Mouse (Mus musculus) retina, embryonic 14.5 days (tissue): ENCODE results near the gene Taar9.
"Not testable (repeated sequence)": the region's sequence is repeated elsewhere in the genome, so short reads cannot be mapped to it uniquely, and the experiment has no call there.

Experiments
- DNase-seq: peaks from one replicate; pipeline ENCODE4 v3.0.0-alpha.2; 2015; ENCODE audit warnings: low spot score

Gene Taar9

GRCm38 (mm10) chr10:24109434-24109833 is at the start of gene Taar9:
Taar9 (minus strand) TSS chr10:24109534.
- DNase-seq, result not testable (repeated sequence)

- no peak for DNase-seq
Measured at GRCm38 (mm10) chr10:24158470-24159254, 49.3 kb upstream of the Taar9 start.

- DNase-seq, result no peak
Measured at GRCm38 (mm10) chr10:24150086-24150485, 40.8 kb upstream of the Taar9 start.

- DNase-seq, result peak; percentile 96
Measured at GRCm38 (mm10) chr10:24149135-24149781, 39.9 kb upstream of the Taar9 start, which contains the start of gene Stx7. Stx7 (plus strand) TSS chr10:24149302.

GRCm38 (mm10) chr10:24142735-24143134 is 33.4 kb upstream of the Taar9 start:
- DNase-seq, result no peak

GRCm38 (mm10) chr10:24138623-24139261 is 29.4 kb upstream of the Taar9 start:
- no peak for DNase-seq

GRCm38 (mm10) chr10:24134071-24134645 is 24.8 kb upstream of the Taar9 start:
- no peak for DNase-seq

- DNase-seq, result no peak
Measured at GRCm38 (mm10) chr10:24133132-24133531, 23.8 kb upstream of the Taar9 start.

GRCm38 (mm10) chr10:24132273-24132672 is 22.9 kb upstream of the Taar9 start:
- DNase-seq, result no peak

- DNase-seq, result peak; percentile 92
Measured at GRCm38 (mm10) chr10:24131451-24132262, 22.3 kb upstream of the Taar9 start.

- peak; percentile 85 for DNase-seq
Measured at GRCm38 (mm10) chr10:24111116-24111778, 1.9 kb upstream of the Taar9 start.

- no peak for DNase-seq
Measured at GRCm38 (mm10) chr10:24108236-24108635, 1.1 kb downstream of the Taar9 start.

- DNase-seq, result no peak
Measured at GRCm38 (mm10) chr10:24107747-24108146, 1.6 kb downstream of the Taar9 start.

- not testable (repeated sequence) for DNase-seq
Measured at GRCm38 (mm10) chr10:24103299-24103698, 6.0 kb downstream of the Taar9 start.

GRCm38 (mm10) chr10:24101812-24102211 is 7.5 kb downstream of the Taar9 start, which contains the start of gene Taar8c:
Taar8c (minus strand) TSS chr10:24101912.
- DNase-seq, result not testable (repeated sequence)

GRCm38 (mm10) chr10:24097010-24097409 is 12.3 kb downstream of the Taar9 start:
- not testable (repeated sequence) for DNase-seq

- no peak for DNase-seq
Measured at GRCm38 (mm10) chr10:24092194-24092593, 17.1 kb downstream of the Taar9 start, which contains the start of gene Taar8b. Taar8b (minus strand) TSS chr10:24092294.

- no peak for DNase-seq
Measured at GRCm38 (mm10) chr10:24087168-24087567, 22.2 kb downstream of the Taar9 start.

- DNase-seq, result no peak
Measured at GRCm38 (mm10) chr10:24086555-24086954, 22.8 kb downstream of the Taar9 start.

GRCm38 (mm10) chr10:24085936-24086335 is 23.4 kb downstream of the Taar9 start:
- no peak for DNase-seq

GRCm38 (mm10) chr10:24080166-24080565 is 29.2 kb downstream of the Taar9 start:
- DNase-seq, result peak; percentile 61
